Mouse (Mus musculus): Measurements from ENCODE around the gene Syngr4. TPM values are rescaled to one million over a fixed set of nuclear protein-coding genes. Genes with fewer than 3 reads are reported as not detected.

Syngr4 gene
- polyA plus RNA-seq, 1 experiment from 2014 or later, result 1.7 TPM

GRCm38 (mm10) chr7:45873061-45873947 is 23.2 kb downstream of the Syngr4 start:
- Histone ChIP-seq H3K4me1 (peaks cover 48% of the 10 kb centered on the region), H3K36me3 (peaks cover 44% of the 10 kb centered on the region), H3K27me3 (ENCODE audit: low read depth, poor library complexity, severe bottlenecking) (peaks cover 41% of the 10 kb centered on the region), H3K9me3 (replicated peaks) (no peaks in the 10 kb centered on the region), H3K4me3 (peak overlapping the region; percentile 70), H3K27ac (replicated peaks) (peak overlapping the region; percentile 93)
- WGBS, result 3% methylated on average over 28 of the region's 28 CpGs
- DNase-seq (ENCODE audit: low spot score), result peak; percentile 63

DNA sequence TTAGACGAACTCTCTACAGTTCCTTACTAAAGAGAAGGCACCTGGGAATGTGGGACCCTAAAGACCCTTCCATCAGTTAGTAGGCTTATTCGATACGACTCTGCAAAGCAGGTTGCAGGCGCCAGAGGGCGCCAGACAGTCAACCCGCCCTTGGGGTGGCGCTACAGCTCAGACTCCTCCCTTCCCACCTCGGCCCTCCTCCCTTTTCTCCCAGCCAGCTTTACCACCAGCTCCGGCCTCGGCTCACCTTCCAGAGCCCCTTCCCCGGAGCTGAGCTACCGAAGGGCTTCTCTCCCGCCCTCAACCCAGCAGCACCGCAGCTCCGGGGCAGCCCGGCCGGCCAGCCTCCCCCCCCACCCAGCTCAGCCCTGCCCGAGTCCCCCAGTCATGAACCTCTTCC is 23.9 kb downstream of the Syngr4 start, which contains the start of gene Kdelr1:
Kdelr1 (plus strand) TSS at position 149 of the 400 bp plus-strand sequence.
- H3K27me3 ChIP-seq (ENCODE audit: low read depth, poor library complexity, severe bottlenecking), result peaks cover 48% of the 10 kb centered on the region
- no peaks in the 10 kb centered on the region for H3K9me3 ChIP-seq (replicated peaks)
- peak; percentile 89 for DNase-seq (ENCODE audit: low spot score)
- WGBS, result under 1% methylated on average over 18 of the region's 18 CpGs
- peaks cover 55% of the 10 kb centered on the region for H3K4me1 ChIP-seq
- peak within 1 kb of the TSS; percentile 93 for H3K27ac ChIP-seq (replicated peaks)
- peaks cover 37% of the 10 kb centered on the region for H3K36me3 ChIP-seq
- peak within 1 kb of the TSS; percentile 70 for H3K4me3 ChIP-seq

GRCm38 (mm10) chr7:45870282-45871058 is 26.0 kb downstream of the Syngr4 start:
- DNase-seq (ENCODE audit: low spot score), result peak; percentile 46
- WGBS, result 1% methylated on average over 30 of the region's 30 CpGs
- H3K36me3 ChIP-seq, result peaks cover 16% of the 10 kb centered on the region
- H3K27me3 ChIP-seq (ENCODE audit: low read depth, poor library complexity, severe bottlenecking), result peaks cover 69% of the 10 kb centered on the region
- no peaks in the 10 kb centered on the region for H3K9me3 ChIP-seq (replicated peaks)
- H3K27ac ChIP-seq (replicated peaks), result peak overlapping the region; percentile 58
- H3K4me3 ChIP-seq, result peak overlapping the region; percentile 49
- H3K4me1 ChIP-seq, result peaks cover 72% of the 10 kb centered on the region

GRCm38 (mm10) chr7:45869787-45870186 is 26.7 kb downstream of the Syngr4 start:
- Histone ChIP-seq H3K4me1 (peaks cover 68% of the 10 kb centered on the region), H3K27ac (replicated peaks) (0 out of 2 replicates have a peak overlapping the region, but pooled peaks have one; percentile 24), H3K4me3 (peak overlapping the region; percentile 49), H3K27me3 (ENCODE audit: low read depth, poor library complexity, severe bottlenecking) (peaks cover 76% of the 10 kb centered on the region), H3K36me3 (peaks cover 9% of the 10 kb centered on the region), H3K9me3 (replicated peaks) (no peaks in the 10 kb centered on the region)
- 4% methylated on average over 14 of the region's 14 CpGs for WGBS
- peak; percentile 31 for DNase-seq (ENCODE audit: low spot score)

DNA sequence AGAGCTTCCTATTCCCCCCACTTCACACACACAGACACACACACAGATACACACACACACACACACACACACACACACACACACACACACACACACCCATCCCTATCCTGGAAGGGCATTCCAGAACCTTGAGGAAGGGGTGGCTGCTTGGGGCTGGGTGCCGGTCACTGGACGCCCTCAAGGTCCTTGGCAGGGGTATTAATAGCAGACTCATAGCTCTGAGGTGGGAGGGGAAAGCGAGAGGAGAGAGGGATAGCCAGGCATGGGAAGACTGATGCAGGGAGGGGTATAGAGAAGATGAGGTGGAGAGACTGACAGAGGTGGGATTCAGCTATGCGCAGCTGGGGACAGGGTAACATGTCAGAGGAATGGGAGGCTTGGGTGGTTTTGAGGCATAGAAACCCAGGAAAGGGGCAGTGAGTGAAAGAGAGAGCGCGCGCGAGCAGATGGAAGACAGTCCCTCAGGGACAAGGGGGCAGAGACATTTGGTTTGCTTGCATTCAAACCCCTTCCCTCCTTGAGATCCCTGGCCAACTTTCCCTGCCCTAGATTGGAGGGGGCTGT is 27.3 kb downstream of the Syngr4 start:
- no peak for DNase-seq (ENCODE audit: low spot score)
- peaks cover 63% of the 10 kb centered on the region for H3K4me1 ChIP-seq
- WGBS, result 24% methylated on average over 8 of the region's 8 CpGs
- 0 out of 2 replicates have a peak overlapping the region, but pooled peaks have one; percentile 24 for H3K27ac ChIP-seq (replicated peaks)
- peaks cover 4% of the 10 kb centered on the region for H3K36me3 ChIP-seq
- H3K4me3 ChIP-seq, result peak overlapping the region; percentile 49
- H3K27me3 ChIP-seq (ENCODE audit: low read depth, poor library complexity, severe bottlenecking), result peaks cover 82% of the 10 kb centered on the region
- H3K9me3 ChIP-seq (replicated peaks), result no peaks in the 10 kb centered on the region

GRCm38 (mm10) chr7:45867871-45868270 is 28.6 kb downstream of the Syngr4 start:
- H3K4me3 ChIP-seq, result peak overlapping the region; percentile 26; the same call in 1 of the 2 replicates
- peaks cover 52% of the 10 kb centered on the region for H3K4me1 ChIP-seq

GRCm38 (mm10) chr7:45865925-45866910 is 30.3 kb downstream of the Syngr4 start:
- H3K27me3 ChIP-seq (ENCODE audit: low read depth, poor library complexity, severe bottlenecking), result peaks cover 100% of the 10 kb centered on the region
- no peaks in the 10 kb centered on the region for H3K36me3 ChIP-seq
- WGBS, result under 1% methylated on average over 116 of the region's 117 CpGs
- H3K4me1 ChIP-seq, result peaks cover 57% of the 10 kb centered on the region
- H3K9me3 ChIP-seq (replicated peaks), result no peaks in the 10 kb centered on the region
- peak overlapping the region; percentile 88 for H3K27ac ChIP-seq (replicated peaks)
- peak overlapping the region; percentile 71 for H3K4me3 ChIP-seq
- peak; percentile 92 for DNase-seq (ENCODE audit: low spot score)

More at GRCm38 (mm10) chr7:45867871-45868270, 28.6 kb downstream of the Syngr4 start:
- Histone ChIP-seq H3K9me3 (replicated peaks) (no peaks in the 10 kb centered on the region), H3K27me3 (ENCODE audit: low read depth, poor library complexity, severe bottlenecking) (peaks cover 95% of the 10 kb centered on the region), H3K27ac (replicated peaks) (0 out of 2 replicates have a peak overlapping the region, but pooled peaks have one; percentile 0), H3K36me3 (no peaks in the 10 kb centered on the region)
- WGBS, result 11% methylated on average over 2 of the region's 2 CpGs
- DNase-seq (ENCODE audit: low spot score), result peak; percentile 44

GRCm38 (mm10) chr7:45864435-45864834 is 32.1 kb downstream of the Syngr4 start:
- no peaks in the 10 kb centered on the region for H3K36me3 ChIP-seq
- 75% methylated on average over 3 of the region's 3 CpGs for WGBS
- no peak for DNase-seq (ENCODE audit: low spot score)
- no peak overlapping the region for H3K4me3 ChIP-seq
- H3K9me3 ChIP-seq (replicated peaks), result no peaks in the 10 kb centered on the region
- peaks cover 100% of the 10 kb centered on the region for H3K27me3 ChIP-seq (ENCODE audit: low read depth, poor library complexity, severe bottlenecking)
- peaks cover 56% of the 10 kb centered on the region for H3K4me1 ChIP-seq
- no peak overlapping the region for H3K27ac ChIP-seq (replicated peaks)

- Histone ChIP-seq H3K4me1 (peaks cover 55% of the 10 kb centered on the region), H3K9me3 (replicated peaks) (no peaks in the 10 kb centered on the region), H3K36me3 (no peaks in the 10 kb centered on the region), H3K27ac (replicated peaks) (no peak overlapping the region), H3K27me3 (ENCODE audit: low read depth, poor library complexity, severe bottlenecking) (peaks cover 100% of the 10 kb centered on the region), H3K4me3 (no peak overlapping the region)
- 89% methylated on average over 7 of the region's 7 CpGs for WGBS
- DNase-seq (ENCODE audit: low spot score), result no peak
Measured at GRCm38 (mm10) chr7:45862804-45863203, 33.7 kb downstream of the Syngr4 start.

- no peaks in the 10 kb centered on the region for H3K9me3 ChIP-seq (replicated peaks)
- WGBS, result 52% methylated on average over 4 of the region's 4 CpGs
- peak overlapping the region; percentile 18; the same call in 1 of the 2 replicates for H3K4me3 ChIP-seq
- H3K4me1 ChIP-seq, result peaks cover 50% of the 10 kb centered on the region
- peaks cover 100% of the 10 kb centered on the region for H3K27me3 ChIP-seq (ENCODE audit: low read depth, poor library complexity, severe bottlenecking)
- H3K27ac ChIP-seq (replicated peaks), result 0 out of 2 replicates have a peak overlapping the region, but pooled peaks have one; percentile 13
- H3K36me3 ChIP-seq, result no peaks in the 10 kb centered on the region
- DNase-seq (ENCODE audit: low spot score), result no peak
Measured at GRCm38 (mm10) chr7:45859008-45859407, 37.5 kb downstream of the Syngr4 start.
